Mouse (Mus musculus): ENCODE measurements around the gene Kazald1. TPM values are rescaled to one million over a fixed set of nuclear protein-coding genes. Genes with fewer than 3 reads are reported as not detected.

The Kazald1 gene
- polyA plus RNA-seq, 1 experiment, result 6.1 TPM

- H3K36me3 ChIP-seq (ENCODE audit: control insufficient read depth, insufficient read depth, low read length), result no peaks in the 10 kb centered on the region
- H3K27ac ChIP-seq (ENCODE audit: control insufficient read depth, insufficient read depth, low read depth, low read length), result no peak overlapping the region
- H3K27me3 ChIP-seq (ENCODE audit: control insufficient read depth, insufficient read depth, low read length), result no peaks in the 10 kb centered on the region
- H3K4me3 ChIP-seq (ENCODE audit: control insufficient read depth, low read depth, low read length), result no peak overlapping the region
- H3K4me1 ChIP-seq (ENCODE audit: control insufficient read depth, insufficient read depth, low read length), result peaks cover 24% of the 10 kb centered on the region
- TF ChIP-seq POLR2A (IDR thresholded peaks at IDR 0.05; ENCODE audit: control insufficient read depth, low read depth, low read length) (no peak), CTCF (IDR thresholded peaks at IDR 0.05; ENCODE audit: control insufficient read depth, insufficient read depth, insufficient replicate concordance, low read depth, low read length) (no peak)
These were observed 25.5 kb upstream of the Kazald1 start for GRCm38 (mm10) chr19:45049523-45049922.

- H3K4me1 ChIP-seq (ENCODE audit: control insufficient read depth, insufficient read depth, low read length), result peaks cover under 1% of the 10 kb centered on the region; the same call in 1 of the 2 replicates
- no peaks in the 10 kb centered on the region for H3K36me3 ChIP-seq (ENCODE audit: control insufficient read depth, insufficient read depth, low read length)
- TF ChIP-seq CTCF (IDR thresholded peaks at IDR 0.05; ENCODE audit: control insufficient read depth, insufficient read depth, insufficient replicate concordance, low read depth, low read length) (no peak), POLR2A (IDR thresholded peaks at IDR 0.05; ENCODE audit: control insufficient read depth, low read depth, low read length) (no peak)
- H3K27ac ChIP-seq (ENCODE audit: control insufficient read depth, insufficient read depth, low read depth, low read length), result no peak overlapping the region
- no peaks in the 10 kb centered on the region for H3K27me3 ChIP-seq (ENCODE audit: control insufficient read depth, insufficient read depth, low read length)
- H3K4me3 ChIP-seq (ENCODE audit: control insufficient read depth, low read depth, low read length), result no peak overlapping the region
These were observed 21.6 kb upstream of the Kazald1 start for GRCm38 (mm10) chr19:45053451-45053850.

GRCm38 (mm10) chr19:45054892-45055690, 19.9 kb upstream of the Kazald1 start:
- H3K27me3 ChIP-seq (ENCODE audit: control insufficient read depth, insufficient read depth, low read length), result no peaks in the 10 kb centered on the region
- H3K4me1 ChIP-seq (ENCODE audit: control insufficient read depth, insufficient read depth, low read length), result peaks cover 3% of the 10 kb centered on the region
- no peaks in the 10 kb centered on the region for H3K36me3 ChIP-seq (ENCODE audit: control insufficient read depth, insufficient read depth, low read length)
- TF ChIP-seq CTCF (IDR thresholded peaks at IDR 0.05; ENCODE audit: control insufficient read depth, insufficient read depth, insufficient replicate concordance, low read depth, low read length), result no peak
- TF ChIP-seq POLR2A (IDR thresholded peaks at IDR 0.05; ENCODE audit: control insufficient read depth, low read depth, low read length), result no peak
- H3K4me3 ChIP-seq (ENCODE audit: control insufficient read depth, low read depth, low read length), result no peak overlapping the region
- no peak overlapping the region for H3K27ac ChIP-seq (ENCODE audit: control insufficient read depth, insufficient read depth, low read depth, low read length)

- Histone ChIP-seq H3K4me1 (ENCODE audit: control insufficient read depth, insufficient read depth, low read length) (peaks cover 3% of the 10 kb centered on the region), H3K27me3 (ENCODE audit: control insufficient read depth, insufficient read depth, low read length) (no peaks in the 10 kb centered on the region), H3K36me3 (ENCODE audit: control insufficient read depth, insufficient read depth, low read length) (no peaks in the 10 kb centered on the region), H3K27ac (ENCODE audit: control insufficient read depth, insufficient read depth, low read depth, low read length) (no peak overlapping the region; the same call in 1 of the 2 replicates), H3K4me3 (ENCODE audit: control insufficient read depth, low read depth, low read length) (no peak overlapping the region)
- TF ChIP-seq POLR2A (IDR thresholded peaks at IDR 0.05; ENCODE audit: control insufficient read depth, low read depth, low read length), result no peak
- no peak for TF ChIP-seq CTCF (IDR thresholded peaks at IDR 0.05; ENCODE audit: control insufficient read depth, insufficient read depth, insufficient replicate concordance, low read depth, low read length)
These were observed 18.7 kb upstream of the Kazald1 start for GRCm38 (mm10) chr19:45056364-45056763.

GRCm38 (mm10) chr19:45056908-45057698, 17.9 kb upstream of the Kazald1 start:
- Histone ChIP-seq H3K27me3 (ENCODE audit: control insufficient read depth, insufficient read depth, low read length) (no peaks in the 10 kb centered on the region), H3K27ac (ENCODE audit: control insufficient read depth, insufficient read depth, low read depth, low read length) (peak overlapping the region; percentile 75), H3K4me3 (ENCODE audit: control insufficient read depth, low read depth, low read length) (no peak overlapping the region), H3K36me3 (ENCODE audit: control insufficient read depth, insufficient read depth, low read length) (no peaks in the 10 kb centered on the region), H3K4me1 (ENCODE audit: control insufficient read depth, insufficient read depth, low read length) (peaks cover 3% of the 10 kb centered on the region)
- no peak for TF ChIP-seq POLR2A (IDR thresholded peaks at IDR 0.05; ENCODE audit: control insufficient read depth, low read depth, low read length)
- no peak for TF ChIP-seq CTCF (IDR thresholded peaks at IDR 0.05; ENCODE audit: control insufficient read depth, insufficient read depth, insufficient replicate concordance, low read depth, low read length)

GRCm38 (mm10) chr19:45057724-45058112, 17.3 kb upstream of the Kazald1 start:
- no peaks in the 10 kb centered on the region for H3K27me3 ChIP-seq (ENCODE audit: control insufficient read depth, insufficient read depth, low read length)
- H3K36me3 ChIP-seq (ENCODE audit: control insufficient read depth, insufficient read depth, low read length), result no peaks in the 10 kb centered on the region
- TF ChIP-seq POLR2A (IDR thresholded peaks at IDR 0.05; ENCODE audit: control insufficient read depth, low read depth, low read length) (no peak), CTCF (IDR thresholded peaks at IDR 0.05; ENCODE audit: control insufficient read depth, insufficient read depth, insufficient replicate concordance, low read depth, low read length) (no peak)
- peaks cover 3% of the 10 kb centered on the region for H3K4me1 ChIP-seq (ENCODE audit: control insufficient read depth, insufficient read depth, low read length)
- peak overlapping the region; percentile 78; the same call in 1 of the 2 replicates for H3K4me3 ChIP-seq (ENCODE audit: control insufficient read depth, low read depth, low read length)
- H3K27ac ChIP-seq (ENCODE audit: control insufficient read depth, insufficient read depth, low read depth, low read length), result peak overlapping the region; percentile 71; the same call in 1 of the 2 replicates

Data from testis, adult 2 months (tissue).